Mouse (Mus musculus) heart, embryonic 16.5 days (tissue): Measurements from ENCODE around the gene Trim10. TPM values are rescaled to one million over a fixed set of nuclear protein-coding genes. Genes with fewer than 3 reads are reported as not detected.

Experiments
- ATAC-seq: fragments of 200-750 bp; cut with Nextera tagmentation; replicated peaks from 2 replicates; pipeline ENCODE4 v1.8.0; 2017; ENCODE audit warnings: moderate number of reproducible peaks; ENCODE audit not compliant: insufficient read depth, low FRiP score; ENCODE audit errors: extremely low read depth
- H3K27ac ChIP-seq: fragments of 300-500 bp; sonication (generic); 2 replicates; pipeline ENCODE4 v1.5.1; 2014; ENCODE audit warnings: mild to moderate bottlenecking, low read length, control low read depth, moderate library complexity
- H3K27me3 ChIP-seq: fragments of 300-500 bp; sonication (generic); 2 replicates; pipeline ENCODE4 v1.6.1; 2014; ENCODE audit warnings: low read length, mixed read lengths; ENCODE audit not compliant: control insufficient read depth, insufficient read depth
- H3K36me3 ChIP-seq: fragments of 300-500 bp; sonication (generic); 2 replicates; pipeline ENCODE4 v1.6.1; 2014; ENCODE audit not compliant: control insufficient read depth, insufficient read depth
- H3K4me1 ChIP-seq: fragments of 300-500 bp; sonication (generic); 2 replicates; pipeline ENCODE4 v1.6.1; 2014; ENCODE audit warnings: low read length, mixed read lengths; ENCODE audit not compliant: control insufficient read depth, insufficient read depth
- H3K4me2 ChIP-seq: fragments of 300-500 bp; sonication (generic); 2 replicates; pipeline ENCODE4 v1.6.1; 2014; ENCODE audit warnings: low read depth, mild to moderate bottlenecking, control low read depth, low read length
- H3K4me3 ChIP-seq: fragments of 300-500 bp; sonication (generic); 2 replicates; pipeline ENCODE4 v1.5.1; 2014; ENCODE audit warnings: mild to moderate bottlenecking, control low read depth, low read length
- H3K9ac ChIP-seq: fragments of 300-500 bp; sonication (generic); 2 replicates; pipeline ENCODE4 v1.6.1; 2014; ENCODE audit warnings: low read length, control low read depth
- H3K9me3 ChIP-seq: fragments of 300-500 bp; sonication (generic); replicated peaks from 2 replicates; pipeline ENCODE4 v1.6.1; 2016; ENCODE audit warnings: low read length; ENCODE audit not compliant: control insufficient read depth
- WGBS: fragments of 180-500 bp; shearing (Covaris S2); extraction: QIAGEN DNeasy Blood & Tissue Kit; methylation state at CpG from one replicate; pipeline ENCODE4 v1.1.7; 2014; 5-methylcytosine and 5-hydroxymethylcytosine counted together
- polyA plus RNA-seq: library from polyadenylated mRNA; unstranded; fragments of >200 nt; fragmentation: Nextera tagmentation; extraction: Ambion mirVana; gene quantifications from 2 replicates; pipeline ENCODE4 v1.2.1, GENCODE M21; 2015

The Trim10 gene
- polyA plus RNA-seq, 1 experiment from 2014 or later, result 5.8 TPM

GRCm38 (mm10) chr17:36897552-36898205 lies 28.3 kb downstream of the Trim10 start, which contains the start of gene Trim31:
TSS of gene Trim31 (plus strand) at chr17:36898118.
- 57% methylated on average over 6 of the region's 6 CpGs for WGBS
- H3K9ac ChIP-seq, result no peak within 1 kb of the TSS
- no peaks in the 10 kb centered on the region for H3K9me3 ChIP-seq
- H3K4me1 ChIP-seq, result no peaks in the 10 kb centered on the region
- H3K27me3 ChIP-seq, result no peaks in the 10 kb centered on the region
- ATAC-seq, result no peak
- no peak within 1 kb of the TSS for H3K4me3 ChIP-seq
- H3K36me3 ChIP-seq, result no peaks in the 10 kb centered on the region
- H3K4me2 ChIP-seq, result no peak within 1 kb of the TSS
- no peak within 1 kb of the TSS for H3K27ac ChIP-seq

GRCm38 (mm10) chr17:36899376-36899775 lies 30.0 kb downstream of the Trim10 start:
- H3K27me3 ChIP-seq, result no peaks in the 10 kb centered on the region
- no peak for ATAC-seq

GRCm38 (mm10) chr17:36900001-36900400 lies 30.6 kb downstream of the Trim10 start:
- ATAC-seq, result no peak
- 65% methylated on average over 5 of the region's 5 CpGs for WGBS
- Histone ChIP-seq H3K9ac (no peak overlapping the region), H3K27me3 (no peaks in the 10 kb centered on the region), H3K27ac (no peak overlapping the region), H3K36me3 (no peaks in the 10 kb centered on the region), H3K9me3 (no peaks in the 10 kb centered on the region), H3K4me1 (no peaks in the 10 kb centered on the region), H3K4me2 (no peak overlapping the region), H3K4me3 (no peak overlapping the region)

More at GRCm38 (mm10) chr17:36899376-36899775, 30.0 kb downstream of the Trim10 start:
- Histone ChIP-seq H3K9me3 (no peaks in the 10 kb centered on the region), H3K9ac (no peak overlapping the region), H3K4me3 (no peak overlapping the region), H3K4me1 (no peaks in the 10 kb centered on the region), H3K36me3 (no peaks in the 10 kb centered on the region), H3K4me2 (no peak overlapping the region), H3K27ac (no peak overlapping the region)
- WGBS, result 66% methylated on average over 4 of the region's 4 CpGs

GRCm38 (mm10) chr17:36900691-36901090 lies 31.3 kb downstream of the Trim10 start:
- whole genome bisulfite sequencing, result 31% methylated on average over 1 of the region's 1 CpGs
- ATAC-seq, result no peak
- H3K27ac ChIP-seq, result no peak overlapping the region

GRCm38 (mm10) chr17:36903651-36904050 lies 34.3 kb downstream of the Trim10 start:
- Histone ChIP-seq H3K27me3 (no peaks in the 10 kb centered on the region; the same call in 1 of the 2 replicates), H3K27ac (no peak overlapping the region), H3K4me1 (no peaks in the 10 kb centered on the region), H3K4me3 (no peak overlapping the region), H3K9me3 (no peaks in the 10 kb centered on the region), H3K4me2 (no peak overlapping the region), H3K9ac (no peak overlapping the region), H3K36me3 (no peaks in the 10 kb centered on the region)
- no peak for ATAC-seq
- WGBS, result 59% methylated on average over 3 of the region's 3 CpGs

More at GRCm38 (mm10) chr17:36900691-36901090, 31.3 kb downstream of the Trim10 start:
- Histone ChIP-seq H3K27me3 (no peaks in the 10 kb centered on the region), H3K9me3 (no peaks in the 10 kb centered on the region), H3K9ac (no peak overlapping the region), H3K36me3 (no peaks in the 10 kb centered on the region), H3K4me1 (no peaks in the 10 kb centered on the region), H3K4me3 (no peak overlapping the region), H3K4me2 (no peak overlapping the region)

- 42% methylated on average over 1 of the region's 1 CpGs for WGBS
- ATAC-seq, result no peak
These were observed 38.9 kb downstream of the Trim10 start for GRCm38 (mm10) chr17:36908235-36908634.

GRCm38 (mm10) chr17:36909802-36910201 lies 40.4 kb downstream of the Trim10 start:
- no peak overlapping the region for H3K4me2 ChIP-seq
- ATAC-seq, result no peak

More at GRCm38 (mm10) chr17:36908235-36908634, 38.9 kb downstream of the Trim10 start:
- no peak overlapping the region for H3K9ac ChIP-seq
- no peaks in the 10 kb centered on the region for H3K36me3 ChIP-seq
- H3K27ac ChIP-seq, result no peak overlapping the region
- no peak overlapping the region for H3K4me3 ChIP-seq
- H3K4me2 ChIP-seq, result no peak overlapping the region
- H3K4me1 ChIP-seq, result no peaks in the 10 kb centered on the region
- H3K27me3 ChIP-seq, result peaks cover 9% of the 10 kb centered on the region
- H3K9me3 ChIP-seq, result no peaks in the 10 kb centered on the region

GRCm38 (mm10) chr17:36912031-36912430 lies 42.7 kb downstream of the Trim10 start:
- WGBS, result 57% methylated on average over 2 of the region's 2 CpGs
- H3K4me2 ChIP-seq, result no peak overlapping the region
- H3K27ac ChIP-seq, result no peak overlapping the region
- H3K9ac ChIP-seq, result no peak overlapping the region
- no peaks in the 10 kb centered on the region for H3K36me3 ChIP-seq
- no peaks in the 10 kb centered on the region for H3K4me1 ChIP-seq
- H3K9me3 ChIP-seq, result no peaks in the 10 kb centered on the region
- ATAC-seq, result no peak
- peaks cover 12% of the 10 kb centered on the region for H3K27me3 ChIP-seq
- H3K4me3 ChIP-seq, result no peak overlapping the region

More at GRCm38 (mm10) chr17:36909802-36910201, 40.4 kb downstream of the Trim10 start:
- Histone ChIP-seq H3K27ac (no peak overlapping the region), H3K36me3 (no peaks in the 10 kb centered on the region), H3K9me3 (no peaks in the 10 kb centered on the region), H3K4me3 (no peak overlapping the region), H3K27me3 (peaks cover 9% of the 10 kb centered on the region), H3K4me1 (no peaks in the 10 kb centered on the region), H3K9ac (no peak overlapping the region)
- WGBS, result 43% methylated on average over 4 of the region's 4 CpGs

- H3K27me3 ChIP-seq, result peaks cover 9% of the 10 kb centered on the region
- no peaks in the 10 kb centered on the region for H3K4me1 ChIP-seq
- WGBS, result 13% methylated on average over 2 of the region's 2 CpGs
- H3K4me2 ChIP-seq, result no peak overlapping the region
- no peak overlapping the region for H3K27ac ChIP-seq
- H3K4me3 ChIP-seq, result no peak overlapping the region
- H3K36me3 ChIP-seq, result no peaks in the 10 kb centered on the region
- ATAC-seq, result no peak
- H3K9me3 ChIP-seq, result no peaks in the 10 kb centered on the region
- H3K9ac ChIP-seq, result no peak overlapping the region
These were observed 44.7 kb downstream of the Trim10 start for GRCm38 (mm10) chr17:36914108-36914507.
